Mouse (Mus musculus) E14TG2a.4 (cell line): ENCODE results near the gene Cars2.
"Not testable (repeated sequence)": the region's sequence is repeated elsewhere in the genome, so short reads cannot be mapped to it uniquely, and the experiment has no call there.

ENCODE experiments used
- CTCF ChIP-seq: conservative IDR thresholded peaks from 2 replicates; pipeline ENCODE4 v1.5.1; 2014; ENCODE audit warnings: low read length
- POU5F1 ChIP-seq: IDR thresholded peaks from 2 replicates; pipeline ENCODE4 v1.6.1; 2014; ENCODE audit warnings: low read length, borderline replicate concordance

DNA sequence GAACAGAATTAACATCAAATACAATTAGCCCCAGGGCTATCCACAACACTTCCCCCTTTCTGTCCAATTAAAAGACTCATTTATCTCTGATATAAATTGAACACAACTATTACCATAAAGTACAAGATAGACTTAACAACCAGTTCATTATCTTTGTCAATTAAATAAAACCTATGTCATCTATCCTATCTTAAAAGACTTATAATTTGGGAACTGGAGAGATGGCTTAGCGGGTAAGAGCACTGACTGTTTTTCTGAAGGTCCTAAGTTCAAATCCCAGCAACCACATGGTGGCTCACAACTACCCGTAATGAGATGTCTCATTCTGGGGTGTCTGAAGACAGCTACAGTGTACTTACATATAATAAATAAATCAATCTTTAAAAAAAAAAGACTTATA lies 58.2 kb downstream of the Cars2 start:
- not testable (repeated sequence) for TF ChIP-seq CTCF, POU5F1
